24 mouse cellular contexts compared by ENCODE assay signal in genomic region chr4:117867000-117867399, GRCm38 (mm10). TPM values are rescaled to one million over a fixed set of nuclear protein-coding genes. Genes with fewer than 3 reads are reported as not detected.
A peak's percentile ranks its signal among the peaks of the same experiment; 100 is the strongest.
DNase-seq lines count a peak whose midpoint lies in the region; ATAC-seq lines count a peak whose summit lies in the region.
"Had no signal": no experiment of that assay in that cellular context is flagged by ENCODE, and none has a peak within 500 bp of the region (broad histone marks: within the 10 kb centered on the region; RNA-seq: fewer than 3 reads in every experiment).

No protein-coding gene starts in this region.

- H3K4me2 ChIP-seq in limb, embryonic 11.5 days (ENCODE audit: low read depth, severe bottlenecking), result no peak overlapping the region
- H3K4me2 ChIP-seq: embryonic facial prominence, embryonic 12.5 days; forebrain, embryonic 15.5 days; hindbrain, embryonic 15.5 days had no signal

- no peak overlapping the region for H3K4me3 ChIP-seq in limb, embryonic 11.5 days (ENCODE audit: low read depth, low read length)
- H3K4me3 ChIP-seq in limb, embryonic 10.5 days, result no peak overlapping the region
- H3K4me3 ChIP-seq: embryonic facial prominence, embryonic 12.5 days; erythroblast, embryonic 14.5 days; forebrain, embryonic 12.5 days; forebrain, embryonic 15.5 days; heart, adult 2 months; heart, embryonic 13.5 days; hindbrain, embryonic 12.5 days; hindbrain, embryonic 15.5 days had no signal

- no peak for DNase-seq in limb, embryonic 11.5 days (ENCODE audit: low spot score)
- DNase-seq in limb, embryonic 10.5 days (ENCODE audit: low spot score), result no peak
- peak; percentile 82 for DNase-seq in 416B (ENCODE audit: low read depth)
- no peak for DNase-seq in cerebellum, adult 8-10 months
- DNase-seq in heart, postnatal 10 days, result no peak
- DNase-seq: adrenal gland, postnatal 10 days; cerebellum, adult 11 months; cerebellum, adult 2 months; cerebellum, postnatal 10 days; cerebellum, postnatal 36 days; gastrocnemius, postnatal 25 days; heart, adult 2 months had no signal

- intact Hi-C loops in heart, postnatal 10 days (cut with DNase I), result loop anchor here (1.0 to 10.0 kb wide), 2 partner anchors 162 to 218 kb away; no protein-coding TSS in a partner anchor

- no peaks in the 10 kb centered on the region for H3K4me1 ChIP-seq in limb, embryonic 11.5 days (ENCODE audit: control insufficient read depth, insufficient read depth, low read length)
- H3K4me1 ChIP-seq in limb, embryonic 10.5 days, result peaks cover 36% of the 10 kb centered on the region

- WGBS in limb, embryonic 11.5 days, result 80% methylated on average over 6 of the region's 6 CpGs
- 82% methylated on average over 6 of the region's 6 CpGs for WGBS in limb, embryonic 10.5 days

- 0 out of 2 replicates have a peak overlapping the region, but pooled peaks have one; percentile 12 for H3K9ac ChIP-seq in limb, embryonic 11.5 days (ENCODE audit: low read length)
- H3K9ac ChIP-seq: forebrain, embryonic 12.5 days; forebrain, embryonic 15.5 days; heart, embryonic 13.5 days; hindbrain, embryonic 12.5 days; hindbrain, embryonic 15.5 days had no signal

- no peak for ATAC-seq in limb, embryonic 11.5 days (ENCODE audit: insufficient number of reproducible peaks, low FRiP score, low TSS enrichment, low read depth)
- ATAC-seq in common myeloid progenitor, adult 5-6 weeks (replicated peaks; ENCODE audit: low read depth, poor library complexity, severe bottlenecking), result peak; percentile 63
- peak; percentile 49 for ATAC-seq in megakaryocyte progenitor cell, adult 5-6 weeks (replicated peaks; ENCODE audit: poor library complexity)
- ATAC-seq: activated CD4-positive, CD25-positive, alpha-beta regulatory T cell, adult 4 months; forebrain, embryonic 15.5 days had no signal

- H3K27me3 ChIP-seq in limb, embryonic 11.5 days (ENCODE audit: control insufficient read depth, insufficient read depth, low read length), result no peaks in the 10 kb centered on the region
- H3K27me3 ChIP-seq in limb, embryonic 10.5 days (ENCODE audit: low read depth, poor library complexity, severe bottlenecking), result no peaks in the 10 kb centered on the region
- H3K27me3 ChIP-seq: embryonic facial prominence, embryonic 12.5 days; forebrain, embryonic 15.5 days; hindbrain, embryonic 15.5 days had no signal

- no peak overlapping the region for H3K27ac ChIP-seq in limb, embryonic 11.5 days (replicated peaks; ENCODE audit: low read depth, low read length)
- no peak overlapping the region for H3K27ac ChIP-seq in limb, embryonic 10.5 days
- H3K27ac ChIP-seq: forebrain, embryonic 12.5 days; forebrain, embryonic 15.5 days; heart, adult 2 months; heart, embryonic 10.5 days; heart, embryonic 13.5 days; hindbrain, embryonic 12.5 days; hindbrain, embryonic 15.5 days had no signal

- H3K9me3 ChIP-seq in limb, embryonic 11.5 days (ENCODE audit: control insufficient read depth, low read length), result no peaks in the 10 kb centered on the region
- no peaks in the 10 kb centered on the region for H3K9me3 ChIP-seq in limb, embryonic 10.5 days (replicated peaks)
- H3K9me3 ChIP-seq: embryonic facial prominence, embryonic 12.5 days; forebrain, embryonic 12.5 days; forebrain, embryonic 15.5 days; heart, embryonic 10.5 days; heart, embryonic 13.5 days; hindbrain, embryonic 12.5 days; hindbrain, embryonic 15.5 days had no signal

- H3K36me3 ChIP-seq in limb, embryonic 11.5 days (ENCODE audit: control insufficient read depth, insufficient read depth, low read length), result peaks cover 4% of the 10 kb centered on the region; the same call in 1 of the 2 replicates
- 0 out of 2 replicates have a peak, but pooled peaks cover 2% of the 10 kb centered on the region for H3K36me3 ChIP-seq in limb, embryonic 10.5 days
- H3K36me3 ChIP-seq: forebrain, embryonic 12.5 days; hindbrain, embryonic 15.5 days had no signal

RNA-seq across cellular contexts. Expression of gene Ccdc24, which starts 5.4 kb away (rescaled TPM):
- 1.0 and 1.6 TPM in 2 replicates for polyA plus RNA-seq in limb, embryonic 11.5 days (2014; fragmentation: Nextera tagmentation; extraction: Ambion mirVana)
- 0.96 and 1.3 TPM in 2 replicates for polyA plus RNA-seq in limb, embryonic 10.5 days (2016; fragmentation: Nextera tagmentation; extraction: Ambion mirVana)
- total RNA-seq in common myeloid progenitor, adult 5-6 weeks (2017), result 0.15 and 0.32 TPM in 2 replicates
- total RNA-seq in megakaryocyte progenitor cell, adult 5-6 weeks (2015), result not detected in 2 replicates
- not detected in 2 replicates for total RNA-seq in megakaryocyte progenitor cell, adult 5-6 weeks (2017)
- under 1 TPM; 0.36 to 0.55 TPM for total RNA-seq in heart, postnatal 10 days (2021)
- total RNA-seq: gastrocnemius, postnatal 25 days; hematopoietic stem cell, adult 5-6 weeks had no signal
- polyA plus RNA-seq: activated CD4-positive, CD25-positive, alpha-beta regulatory T cell, adult 4 months had no signal

RNA-seq across cellular contexts. Expression of gene B4galt2, which starts 16.3 kb away (rescaled TPM):
- 26.7 and 30.1 TPM in 2 replicates for polyA plus RNA-seq in limb, embryonic 11.5 days (2014; fragmentation: Nextera tagmentation; extraction: Ambion mirVana)
- polyA plus RNA-seq in limb, embryonic 10.5 days (2016; fragmentation: Nextera tagmentation; extraction: Ambion mirVana), result 22.8 and 26.2 TPM in 2 replicates
- 0.34 TPM in 1 of 2 replicates, not detected in the other for total RNA-seq in common myeloid progenitor, adult 5-6 weeks (2017)
- 0.54 TPM in 2 replicates for total RNA-seq in megakaryocyte progenitor cell, adult 5-6 weeks (2015)
- total RNA-seq in megakaryocyte progenitor cell, adult 5-6 weeks (2017), result not detected in 2 replicates
- 10 to 100 TPM; 13.7 to 15.6 TPM for total RNA-seq in heart, postnatal 10 days (2021)
- total RNA-seq: hematopoietic stem cell, adult 5-6 weeks had no signal
- polyA plus RNA-seq: activated CD4-positive, CD25-positive, alpha-beta regulatory T cell, adult 4 months had no signal

RNA-seq across cellular contexts. Expression of gene Atp6v0b, which starts 20.1 kb away (rescaled TPM):
- polyA plus RNA-seq in limb, embryonic 11.5 days (2014; fragmentation: Nextera tagmentation; extraction: Ambion mirVana), result 143 and 158 TPM in 2 replicates
- polyA plus RNA-seq in limb, embryonic 10.5 days (2016; fragmentation: Nextera tagmentation; extraction: Ambion mirVana), result 143 and 147 TPM in 2 replicates
- 54.1 and 85.0 TPM in 2 replicates for total RNA-seq in common myeloid progenitor, adult 5-6 weeks (2017)
- total RNA-seq in megakaryocyte progenitor cell, adult 5-6 weeks (2015), result 308 and 311 TPM in 2 replicates
- 105 and 150 TPM in 2 replicates for total RNA-seq in megakaryocyte progenitor cell, adult 5-6 weeks (2017)
- total RNA-seq in heart, postnatal 10 days (2021), result 100 to 1,000 TPM; 133 to 134 TPM

RNA-seq across cellular contexts. Expression of gene Dph2, which starts 24.8 kb away (rescaled TPM):
- 21.2 and 22.2 TPM in 2 replicates for polyA plus RNA-seq in limb, embryonic 11.5 days (2014; fragmentation: Nextera tagmentation; extraction: Ambion mirVana)
- polyA plus RNA-seq in limb, embryonic 10.5 days (2016; fragmentation: Nextera tagmentation; extraction: Ambion mirVana), result 22.7 and 25.1 TPM in 2 replicates
- total RNA-seq in common myeloid progenitor, adult 5-6 weeks (2017), result 6.6 and 7.0 TPM in 2 replicates
- 9.5 and 13.0 TPM in 2 replicates for total RNA-seq in megakaryocyte progenitor cell, adult 5-6 weeks (2015)
- 8.3 and 10.3 TPM in 2 replicates for total RNA-seq in megakaryocyte progenitor cell, adult 5-6 weeks (2017)
- total RNA-seq in heart, postnatal 10 days (2021), result 1 to 10 TPM; 2.8 to 4.8 TPM

RNA-seq across cellular contexts. Expression of gene Slc6a9, which starts 32.7 kb away (rescaled TPM):
- polyA plus RNA-seq in limb, embryonic 11.5 days (2014; fragmentation: Nextera tagmentation; extraction: Ambion mirVana), result 10.1 and 11.1 TPM in 2 replicates
- polyA plus RNA-seq in limb, embryonic 10.5 days (2016; fragmentation: Nextera tagmentation; extraction: Ambion mirVana), result 9.4 and 10.3 TPM in 2 replicates
- total RNA-seq in common myeloid progenitor, adult 5-6 weeks (2017), result 0.68 and 1.9 TPM in 2 replicates
- 0.05 TPM in 1 of 2 replicates, not detected in the other for total RNA-seq in megakaryocyte progenitor cell, adult 5-6 weeks (2015)
- 0.21 and 2.6 TPM in 2 replicates for total RNA-seq in megakaryocyte progenitor cell, adult 5-6 weeks (2017)
- 1 to 10 TPM; 5.0 to 5.5 TPM for total RNA-seq in heart, postnatal 10 days (2021)

Comparison
In these comparisons a context has a peak if more than half of its experiments do, and no peak if none do; other contexts are left out.
1. RNA of gene B4galt2, which starts 16.3 kb away (total RNA-seq): 13.7 to 15.6 TPM in heart, postnatal 10 days; 0.54 TPM in megakaryocyte progenitor cell, adult 5-6 weeks and 0.34 TPM in common myeloid progenitor, adult 5-6 weeks; every median in the first group is over 4 times any median in the second.